Mouse (Mus musculus) testis, adult 2 months (tissue): ENCODE results near the gene Zmynd10.

Source experiments
- CTCF ChIP-seq: fragments of 200-500 bp; IDR thresholded peaks from 2 replicates; pipeline ENCODE4 v1.5.1; 2012; ENCODE audit warnings: low read depth, mild to moderate bottlenecking, inconsistent platforms, low read length, moderate library complexity; ENCODE audit not compliant: control insufficient read depth, insufficient read depth, insufficient replicate concordance
- POLR2A ChIP-seq: fragments of 200-500 bp; IDR thresholded peaks from 2 replicates; pipeline ENCODE4 v1.6.1; 2012; ENCODE audit warnings: low read depth, mild to moderate bottlenecking, inconsistent platforms, low read length, moderate library complexity; ENCODE audit not compliant: control insufficient read depth

- TF ChIP-seq POLR2A (no peak), CTCF (no peak)
These were observed 1.7 kb downstream of the Zmynd10 start for GRCm38 (mm10) chr9:107548820-107549219.
